Mouse (Mus musculus) layer of hippocampus, postnatal 10 days (tissue): ENCODE measurements around the gene Pnpla6. TPM values are rescaled to one million over a fixed set of nuclear protein-coding genes. Genes with fewer than 3 reads are reported as not detected.

Experiments
- DNase-seq, 2 experiments: peaks; one replicate each; pipeline ENCODE4 v3.0.0; 2021; ENCODE audit warnings: low spot score in 2 of 2
- long read RNA-seq: library from polyadenylated mRNA; stranded (forward); transcript quantifications from one replicate; pipeline ENCODE4 v2.0.0, GENCODE M21; 2023
- total RNA-seq, 2 experiments: library from RNA; stranded (reverse); gene quantifications; 2 replicates each; pipeline ENCODE4 v1.2.3; 2021

Gene Pnpla6
- total RNA-seq, result 10 to 100 TPM; 67.7 to 76.2 TPM
- long read RNA-seq, partial matches to known transcripts, result 21 of 33 reads
- long read RNA-seq, other reads (novel, unspliced or antisense), result 12 of 33 reads

DNA sequence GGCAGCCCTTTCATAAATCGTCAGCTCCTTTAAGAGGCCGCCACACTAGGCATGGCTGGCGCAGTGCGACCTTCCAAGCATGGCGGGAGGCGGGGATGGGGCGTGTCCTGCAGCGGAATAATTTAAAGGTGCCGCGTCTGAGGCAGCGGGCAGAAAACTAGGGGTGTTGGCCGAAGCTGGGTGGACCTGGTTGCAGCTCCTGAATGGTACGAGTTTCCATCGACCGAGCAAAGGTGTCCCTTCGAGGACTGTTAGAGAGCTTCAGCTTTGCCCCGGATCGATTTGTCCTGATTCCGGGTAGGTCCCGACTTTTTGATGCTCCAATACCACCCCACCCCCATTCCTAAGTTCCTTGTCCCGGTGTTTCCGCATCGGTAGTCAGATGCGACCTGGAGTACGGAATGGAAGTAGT is at the start of gene Pnpla6:
Pnpla6 (plus strand) TSS at position 125 of the 412 bp plus-strand sequence.
- peak; percentile 84 to 89 for DNase-seq

DNA sequence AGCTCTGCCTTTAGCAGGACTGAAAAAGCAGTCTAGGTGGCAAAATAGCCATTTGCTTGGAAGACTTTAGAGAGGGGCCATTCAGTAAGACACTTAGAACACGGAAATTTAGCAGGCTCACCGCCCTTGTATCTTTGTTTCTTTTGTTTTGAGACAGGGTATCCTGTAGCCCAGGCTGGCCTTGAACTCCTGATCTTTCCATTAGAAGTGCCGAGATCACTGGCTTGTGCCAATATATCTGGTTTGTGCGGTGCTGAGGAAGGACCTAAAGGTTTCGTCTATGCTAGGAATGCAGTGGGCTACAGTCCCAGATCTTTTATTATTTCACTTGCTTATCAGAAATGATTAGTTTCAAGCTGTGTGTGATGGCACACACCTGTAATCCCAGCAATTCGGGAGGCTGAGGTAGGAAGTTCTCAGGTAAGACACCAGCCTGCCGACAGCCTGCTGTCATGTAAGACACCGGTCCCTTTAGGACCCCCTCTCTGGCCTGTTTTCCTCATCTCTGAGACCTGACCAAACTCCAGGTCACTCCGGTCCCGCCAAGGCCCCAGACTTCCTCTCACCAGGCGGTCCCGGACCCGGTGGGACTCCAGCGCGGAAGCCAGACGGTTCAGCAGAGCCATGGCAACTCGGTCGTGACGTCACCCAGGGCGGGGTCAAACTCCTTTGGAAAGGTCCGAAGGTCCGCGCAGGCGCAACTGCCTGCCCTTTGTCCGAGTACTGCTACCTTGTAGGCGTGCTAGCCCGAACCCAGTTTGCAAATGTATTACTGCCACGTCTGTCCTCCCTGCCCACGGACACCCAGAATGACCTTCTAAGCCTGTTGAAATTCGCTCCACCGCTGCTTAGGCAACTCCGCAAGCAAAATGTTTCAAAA is 47.9 kb upstream of the Pnpla6 start, which contains the start of gene Pex11g:
Pex11g (minus strand) TSS at position 675 of the 880 bp plus-strand sequence.
- DNase-seq, result peak; percentile 83 to 88

DNA sequence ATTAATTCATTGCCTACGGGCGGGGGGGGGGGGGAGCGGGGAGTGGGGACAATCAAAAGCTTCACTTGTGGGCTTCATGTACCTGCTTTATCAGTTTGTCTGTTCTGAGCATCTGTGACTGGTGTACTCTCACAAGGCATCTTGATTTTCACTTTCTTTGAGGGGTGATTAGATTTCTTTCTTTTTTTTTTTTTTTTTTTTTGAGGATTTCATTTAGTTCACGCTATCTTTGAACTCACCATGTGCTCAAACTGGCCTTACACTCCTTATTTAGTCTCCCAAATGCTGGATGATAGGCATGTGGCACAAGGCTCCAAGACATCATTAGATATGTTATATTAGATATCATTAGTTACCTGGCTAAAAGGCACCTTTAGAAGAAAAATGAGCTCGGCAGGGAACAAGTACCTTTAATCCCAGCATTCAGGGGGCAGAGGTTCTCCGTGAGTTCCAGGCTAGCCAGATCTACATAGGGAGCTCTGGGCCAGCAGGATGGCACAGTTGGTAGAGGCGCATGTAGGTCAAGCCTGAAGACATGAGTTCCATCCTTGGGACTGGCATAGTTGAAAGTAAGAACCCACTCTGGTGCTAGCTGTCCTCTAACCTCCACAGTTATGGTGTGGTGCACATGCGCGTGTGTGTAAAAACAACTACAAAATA is 47.2 kb upstream of the Pnpla6 start:
- no peak for DNase-seq

DNA sequence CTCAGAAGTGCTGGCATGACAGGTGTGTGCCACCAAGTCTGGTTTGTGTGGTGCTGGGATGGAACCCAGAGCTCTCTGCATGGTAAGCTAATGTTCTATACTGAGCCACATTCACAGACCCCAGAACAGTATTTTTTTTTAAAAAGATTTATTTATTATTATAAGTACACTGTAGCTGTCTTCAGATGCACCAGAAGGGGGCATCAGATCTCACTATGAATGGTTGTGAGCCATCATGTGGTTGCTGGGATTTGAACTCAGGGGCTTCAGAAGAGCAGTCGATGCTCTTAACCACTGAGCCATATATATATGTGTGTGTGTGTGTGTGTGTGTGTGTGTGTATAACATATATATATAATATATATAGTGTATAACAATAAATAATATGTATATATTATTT is 46.3 kb upstream of the Pnpla6 start:
- DNase-seq, result no peak

DNA sequence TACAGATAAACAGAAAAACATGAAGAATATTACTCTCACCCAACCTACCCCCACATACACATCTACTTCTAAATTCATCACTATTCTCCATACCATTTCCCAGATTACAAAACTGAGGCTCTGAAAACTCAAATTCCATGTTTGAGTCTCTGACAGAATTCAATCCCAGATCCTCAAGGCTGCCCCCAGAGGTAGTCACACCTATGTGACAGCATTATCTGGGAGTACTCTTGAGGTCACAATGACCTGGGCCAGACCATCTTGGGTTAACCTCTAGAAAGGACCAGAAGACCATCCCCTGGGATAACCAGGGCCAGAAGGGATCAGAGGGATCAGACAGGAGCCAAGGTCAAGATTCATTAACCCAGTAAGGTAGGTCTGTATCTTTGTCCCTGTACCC is 44.6 kb upstream of the Pnpla6 start, which contains the start of gene Tex45:
Tex45 (plus strand) TSS at position 301 of the 400 bp plus-strand sequence.
- no peak for DNase-seq

DNA sequence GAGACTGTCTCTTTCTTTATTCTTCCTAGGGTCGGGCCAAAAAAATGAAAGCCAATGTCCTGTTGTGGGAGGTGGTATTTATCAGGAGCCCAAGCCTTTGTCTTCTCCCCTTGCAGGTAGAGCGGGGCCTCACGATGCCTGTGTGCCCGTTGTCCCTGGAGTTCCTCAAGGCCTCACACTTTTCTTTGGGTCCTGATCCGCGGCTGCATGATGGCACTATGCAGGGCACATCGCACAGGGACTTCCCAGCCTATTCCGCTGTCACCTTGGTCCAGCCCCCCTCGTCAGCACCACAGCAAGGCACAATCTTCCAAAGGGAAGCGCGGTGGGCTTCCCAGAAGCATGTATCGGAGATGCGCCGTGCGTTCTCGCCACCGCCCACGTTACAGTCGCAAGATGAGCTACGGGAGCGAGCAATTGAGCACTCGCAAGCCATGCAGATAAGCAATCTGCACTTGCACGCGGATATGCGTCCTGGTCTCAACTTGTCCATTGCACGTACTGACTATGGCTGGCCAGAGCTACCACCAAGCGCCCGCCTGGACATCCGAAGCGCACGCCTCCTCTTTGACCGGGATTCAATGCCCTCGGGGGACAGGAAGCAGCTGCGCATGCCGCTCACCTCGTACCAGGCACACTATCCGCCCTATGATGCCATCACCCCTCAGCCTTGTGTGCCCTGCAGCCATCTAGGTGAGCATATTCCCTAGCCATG is 39.3 kb upstream of the Pnpla6 start:
- no peak for DNase-seq

DNA sequence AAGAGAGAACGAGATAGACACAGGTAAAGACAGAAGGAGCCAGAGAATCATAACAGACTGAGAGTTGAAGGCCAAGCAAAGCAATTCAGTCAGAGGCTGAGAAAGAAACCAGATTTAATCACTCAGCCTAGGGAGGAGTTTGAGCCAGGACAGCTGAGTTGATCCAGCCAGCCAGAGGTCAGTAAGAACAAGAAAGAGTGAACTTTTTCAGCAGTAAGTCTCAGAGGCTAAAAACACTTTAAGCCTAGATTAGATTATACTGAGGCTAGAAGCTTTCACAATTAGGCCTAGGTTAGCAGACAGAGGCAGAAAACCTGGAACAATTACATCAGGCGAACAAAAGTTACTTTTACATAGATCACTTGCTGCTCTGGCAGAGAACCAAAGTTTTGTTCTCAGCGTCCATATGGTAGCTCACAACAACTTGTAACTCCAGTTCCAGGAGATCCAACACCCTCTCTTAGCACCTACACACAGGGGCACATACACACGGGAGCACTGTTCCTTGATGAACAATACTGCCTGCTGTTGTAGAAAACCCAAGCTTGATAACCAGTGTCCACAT is 34.9 kb upstream of the Pnpla6 start:
- no peak for DNase-seq

DNA sequence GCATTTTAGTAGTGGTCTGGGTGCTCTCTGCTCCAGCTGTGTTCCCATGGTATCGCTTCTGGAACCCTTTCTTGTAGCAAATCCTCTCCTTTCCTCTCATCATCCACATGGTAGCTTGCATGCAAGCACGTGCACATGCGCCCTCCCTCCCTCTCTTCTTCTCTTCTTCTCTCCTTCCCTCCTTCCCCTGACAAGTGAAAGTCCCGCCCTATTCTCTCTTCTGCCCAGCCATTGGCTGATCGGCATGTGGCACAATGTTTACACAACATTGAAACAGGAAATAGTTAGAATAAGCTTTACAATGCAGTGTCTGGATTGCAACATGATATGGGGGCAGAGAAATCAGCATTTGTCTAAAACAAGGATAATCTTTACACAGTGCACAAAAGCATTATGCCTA is 33.6 kb upstream of the Pnpla6 start:
- DNase-seq, result no peak

DNA sequence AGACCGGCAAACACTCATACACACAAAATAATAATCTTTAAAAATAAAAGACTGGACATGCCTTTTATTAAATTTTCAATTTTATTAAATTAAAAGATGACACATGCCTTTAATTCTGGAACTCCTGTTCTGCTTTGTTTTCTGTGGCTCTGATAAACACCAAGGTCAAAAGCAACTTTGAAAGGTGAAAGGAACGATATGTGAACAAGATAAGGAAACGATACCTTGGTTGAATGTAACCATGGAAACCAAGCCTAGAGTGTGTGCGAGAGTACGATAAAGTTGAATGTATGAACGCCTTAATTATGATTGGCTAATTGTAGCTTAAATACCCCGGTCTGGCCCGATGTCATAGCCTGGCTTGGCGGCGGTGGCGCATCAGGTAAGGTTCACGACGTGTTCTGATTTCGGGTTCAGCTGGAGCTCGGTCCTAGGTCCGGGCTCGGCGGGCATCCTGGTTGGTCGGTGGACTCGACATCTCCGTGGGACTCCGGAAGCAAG is 32.9 kb upstream of the Pnpla6 start:
- no peak for DNase-seq

DNA sequence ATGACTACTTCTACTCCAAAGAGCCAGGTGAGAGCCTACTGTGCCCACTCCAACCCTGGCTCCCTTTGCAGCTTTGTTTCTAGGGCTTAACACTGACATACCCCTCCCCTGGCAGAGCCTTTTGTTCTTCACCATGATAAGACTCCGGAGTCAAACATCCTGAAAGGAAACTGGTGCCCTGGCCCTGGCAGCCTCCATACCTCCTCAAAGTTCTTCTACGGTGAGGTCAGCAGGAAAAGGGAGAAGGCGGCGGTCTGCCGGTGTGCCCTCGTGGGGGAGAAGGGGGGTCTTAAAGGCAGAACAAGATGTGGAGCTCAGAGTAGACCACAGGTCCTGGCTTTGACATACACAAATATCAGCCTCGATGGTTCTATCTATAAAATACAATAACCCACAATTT is 31.6 kb upstream of the Pnpla6 start:
- no peak for DNase-seq

DNA sequence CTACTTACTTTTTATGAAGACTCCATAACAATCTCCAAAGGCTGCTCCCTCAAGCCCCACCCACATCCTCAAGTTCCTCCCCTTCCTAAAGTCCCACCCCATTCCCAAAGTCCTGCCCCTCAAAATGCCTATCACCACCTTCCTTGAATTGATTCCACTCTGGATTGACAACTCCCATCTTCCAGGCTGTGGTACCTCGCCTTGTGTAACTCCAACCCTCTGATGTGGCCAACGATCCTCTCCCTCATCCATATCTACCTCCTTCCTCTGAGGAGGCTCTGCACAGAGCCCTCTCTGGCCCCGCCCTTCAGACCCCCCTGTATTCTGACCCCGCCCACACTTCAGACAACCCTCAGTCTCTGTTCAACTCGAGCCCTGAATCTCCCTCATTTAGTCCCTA is 30.0 kb upstream of the Pnpla6 start:
- DNase-seq, result no peak

DNA sequence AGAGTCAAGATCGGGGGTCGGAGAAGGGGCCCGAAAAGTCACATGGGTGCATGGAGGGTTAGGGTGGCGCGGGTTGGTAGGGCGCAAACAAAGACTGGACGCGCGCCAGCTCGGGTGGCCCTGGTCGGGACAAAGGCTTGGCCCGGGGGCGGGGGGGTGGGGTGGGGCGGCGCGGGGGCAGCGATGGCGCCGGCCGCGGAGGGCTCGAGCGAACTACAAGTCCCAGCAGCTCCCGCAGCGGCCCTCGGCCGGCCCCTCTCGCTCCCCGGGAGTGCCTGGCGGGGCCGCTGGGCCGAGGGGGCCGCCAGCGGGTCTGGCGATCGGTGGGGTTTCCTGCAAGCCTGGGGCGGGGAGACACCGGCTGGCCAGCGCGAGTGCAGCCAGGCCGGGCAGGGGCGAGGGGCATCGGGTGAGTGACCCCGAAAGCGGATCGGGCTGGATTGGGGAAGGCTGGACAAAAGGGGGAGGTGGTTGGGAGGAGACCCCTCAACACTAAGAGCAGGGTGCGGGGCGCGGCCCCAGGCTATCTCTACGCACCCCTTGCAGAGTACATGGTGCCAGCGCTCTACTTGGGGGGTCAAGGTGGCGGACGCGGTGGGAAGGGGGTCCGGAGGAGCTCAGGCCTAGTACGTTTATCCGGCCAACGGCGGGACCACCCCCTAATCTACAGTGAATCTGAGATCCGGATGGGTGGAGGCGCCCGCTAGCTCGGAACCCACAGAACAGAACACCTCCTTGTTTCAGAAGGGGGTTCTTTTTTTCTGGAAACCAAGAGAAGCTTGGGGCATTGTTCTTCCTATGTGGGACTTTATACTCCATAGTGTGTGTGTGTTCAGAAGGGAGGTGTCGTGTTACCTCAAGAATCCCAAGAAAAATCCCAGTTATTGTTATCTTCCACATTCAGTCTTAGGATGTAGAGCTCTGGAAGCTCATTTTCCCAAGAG is 22.0 kb upstream of the Pnpla6 start, which contains the start of gene Zfp358:
Zfp358 (plus strand) TSS at position 238 of the 944 bp plus-strand sequence.
- peak; percentile 75 to 82 for DNase-seq

DNA sequence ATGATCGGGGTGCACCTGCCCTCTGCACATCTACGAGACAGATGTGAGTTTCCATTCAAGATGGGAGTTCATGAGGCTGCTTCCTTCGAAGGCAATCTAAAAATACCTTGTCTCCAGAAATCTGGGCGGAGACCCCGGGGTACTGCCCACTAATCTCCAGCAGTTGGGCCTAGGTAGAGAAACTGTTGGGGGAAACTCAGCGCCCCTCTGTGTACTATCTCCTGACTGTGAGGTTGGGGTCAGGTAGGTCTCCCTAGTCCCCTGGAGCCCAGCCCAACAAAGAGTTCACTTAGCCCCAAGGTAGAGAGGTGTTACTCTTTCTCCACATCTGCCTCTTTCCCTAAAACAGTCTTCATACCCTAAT is 21.4 kb upstream of the Pnpla6 start:
- DNase-seq, result no peak

DNA sequence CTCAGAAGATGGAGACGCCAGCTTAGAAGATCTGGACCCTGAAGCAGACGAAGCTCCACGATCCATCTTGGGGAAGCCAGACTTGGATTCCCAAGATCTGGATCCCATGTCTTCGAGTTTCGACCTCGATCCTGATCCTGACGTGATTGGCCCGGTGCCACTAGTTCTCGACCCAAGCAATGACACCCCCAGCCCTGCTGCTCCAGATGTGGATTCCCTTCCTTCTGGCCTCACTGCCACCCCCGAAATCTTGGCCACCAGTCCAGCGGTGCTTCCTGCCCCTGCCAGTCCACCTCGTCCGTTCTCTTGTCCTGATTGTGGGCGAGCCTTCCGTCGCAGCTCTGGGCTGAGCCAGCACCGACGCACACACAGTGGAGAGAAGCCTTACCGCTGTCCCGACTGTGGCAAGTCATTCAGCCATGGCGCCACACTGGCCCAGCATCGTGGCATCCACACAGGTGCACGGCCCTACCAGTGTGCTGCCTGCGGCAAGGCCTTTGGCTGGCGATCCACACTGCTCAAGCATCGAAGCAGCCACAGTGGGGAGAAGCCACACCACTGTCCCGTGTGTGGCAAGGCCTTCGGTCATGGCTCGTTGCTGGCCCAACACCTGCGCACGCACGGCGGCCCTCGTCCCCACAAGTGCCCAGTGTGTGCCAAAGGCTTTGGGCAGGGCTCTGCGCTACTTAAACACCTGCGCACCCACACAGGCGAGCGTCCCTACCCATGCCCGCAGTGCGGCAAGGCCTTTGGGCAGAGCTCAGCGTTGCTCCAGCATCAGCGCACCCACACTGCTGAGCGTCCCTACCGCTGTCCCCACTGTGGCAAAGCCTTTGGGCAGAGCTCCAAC is 19.4 kb upstream of the Pnpla6 start:
- no peak for DNase-seq

DNA sequence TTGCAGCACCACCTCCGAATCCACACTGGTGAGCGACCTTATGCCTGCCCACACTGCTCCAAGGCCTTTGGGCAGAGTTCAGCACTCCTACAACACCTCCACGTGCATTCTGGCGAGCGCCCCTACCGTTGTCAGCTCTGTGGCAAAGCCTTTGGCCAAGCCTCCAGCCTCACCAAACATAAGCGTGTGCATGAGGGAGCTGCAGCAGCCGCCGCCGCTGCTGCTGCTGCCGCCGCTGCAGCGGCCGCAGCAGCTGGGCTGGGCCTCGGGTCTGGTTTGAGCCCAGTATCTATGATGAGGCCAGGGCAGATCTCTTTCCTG is 18.8 kb upstream of the Pnpla6 start:
- no peak for DNase-seq

DNA sequence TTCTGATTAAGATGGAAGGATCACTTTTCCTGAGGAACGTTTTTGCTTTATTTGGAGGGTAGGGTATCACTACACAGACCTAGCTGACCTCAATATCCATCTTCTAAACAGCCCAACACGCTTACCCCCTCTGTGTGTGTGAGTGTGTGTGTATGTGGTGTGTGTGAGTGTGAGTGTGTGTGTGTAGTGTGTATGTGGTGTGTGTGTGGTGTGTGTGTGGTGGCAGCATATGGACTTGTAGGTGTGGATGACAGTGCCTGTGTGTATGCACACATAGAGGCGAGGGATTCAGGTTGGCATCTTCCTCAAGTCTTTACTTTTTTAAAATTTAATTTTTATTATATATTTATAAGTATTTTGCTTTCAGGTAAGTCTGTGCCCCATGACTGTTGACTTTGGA is 16.6 kb upstream of the Pnpla6 start:
- DNase-seq, result no peak

DNA sequence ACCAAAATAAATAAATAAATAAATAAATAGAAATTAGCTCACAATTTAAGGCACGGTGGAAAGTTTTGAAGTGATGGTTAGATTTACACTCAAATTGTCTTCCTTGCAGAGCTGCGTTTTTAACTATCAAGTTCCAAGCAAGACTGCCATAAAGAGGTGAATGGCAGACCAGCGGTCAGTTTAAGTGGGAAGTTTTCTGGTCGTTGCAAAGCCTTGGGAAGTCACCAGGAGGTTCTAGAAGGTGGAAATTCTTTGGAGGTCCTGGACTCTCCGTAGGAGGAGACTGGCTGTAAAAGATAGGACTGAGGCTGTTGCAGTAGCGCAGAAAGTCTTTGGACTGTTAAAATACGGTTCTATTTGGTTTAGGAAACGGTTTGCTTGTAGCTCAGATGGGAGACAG is 15.4 kb upstream of the Pnpla6 start:
- DNase-seq, result no peak

DNA sequence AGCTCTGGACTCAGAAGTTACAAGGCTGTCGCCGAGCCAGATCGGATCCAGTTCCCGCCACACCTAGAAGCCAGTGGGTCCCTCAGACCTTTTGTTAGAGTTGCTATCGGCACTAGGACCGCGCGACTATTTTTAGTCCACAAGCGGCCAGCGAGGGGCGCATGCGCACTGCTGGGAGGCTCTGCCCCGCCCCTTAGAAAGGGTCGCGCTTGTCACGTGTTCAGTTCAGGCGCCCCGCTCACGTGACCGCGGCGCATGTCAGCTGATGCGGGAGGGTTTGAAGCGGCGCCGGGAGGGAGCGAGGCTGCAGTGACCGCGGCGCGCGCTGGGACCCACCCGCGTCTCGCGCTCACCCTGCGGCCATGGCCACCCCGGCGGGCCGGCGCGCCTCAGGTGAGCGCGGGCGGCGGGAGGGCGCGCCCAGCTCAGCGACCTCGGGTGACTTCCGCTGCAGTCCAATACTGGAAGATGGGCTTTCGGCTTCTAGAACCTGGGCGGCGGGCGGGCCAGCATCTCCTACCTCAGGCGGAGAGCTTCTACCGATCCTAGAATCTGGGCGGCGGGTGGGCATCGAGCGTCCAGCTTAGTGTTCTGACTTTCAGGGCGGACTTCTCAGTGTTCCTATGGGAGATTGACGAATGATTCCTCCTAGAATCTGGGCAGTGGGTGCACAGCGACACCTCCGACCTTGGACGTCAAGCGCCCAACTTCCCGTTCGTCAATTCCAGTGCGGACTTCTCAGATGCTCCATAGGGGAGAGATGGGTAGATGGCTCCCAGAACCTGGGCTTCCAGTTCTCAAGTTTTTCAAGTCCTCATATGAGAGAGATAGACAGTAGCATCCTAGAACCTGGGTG is 14.7 kb upstream of the Pnpla6 start, which contains the start of gene Mcoln1:
Mcoln1 (plus strand) TSS at position 223 of the 856 bp plus-strand sequence.
- peak; percentile 97 to 99 for DNase-seq
